Mouse (Mus musculus): ENCODE results near the gene Tlr4. TPM values are rescaled to one million over a fixed set of nuclear protein-coding genes. Genes with fewer than 3 reads are reported as not detected.

The Tlr4 gene
- total RNA-seq, 1 experiment from 2014 or later = 3.7 TPM

GRCm38 (mm10) chr4:66894547-66894946, 67.2 kb downstream of the Tlr4 start:
- no peak for ATAC-seq (replicated peaks; ENCODE audit: low read depth, poor library complexity, severe bottlenecking)

DNA sequence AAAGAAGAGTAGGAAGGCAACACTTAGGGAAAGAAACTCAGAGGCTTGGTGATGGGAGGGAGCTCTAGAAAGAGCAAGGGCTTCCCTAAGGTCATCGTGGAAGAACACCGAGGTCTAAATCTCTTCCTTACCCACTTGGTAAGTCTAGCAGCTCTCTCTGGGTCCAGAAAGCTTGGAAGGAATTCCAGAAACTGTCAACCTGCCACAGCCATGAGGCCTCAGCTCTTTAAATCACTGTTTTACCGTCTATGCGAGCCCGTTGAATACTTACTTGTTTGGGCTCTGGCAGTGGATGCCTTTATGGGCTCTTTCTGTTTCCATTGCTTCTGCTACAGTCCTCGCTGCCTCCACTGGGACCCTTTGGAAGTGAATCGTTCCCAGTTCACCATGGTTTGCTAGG, 67.6 kb downstream of the Tlr4 start:
- no peak for ATAC-seq (replicated peaks; ENCODE audit: low read depth, poor library complexity, severe bottlenecking)

DNA sequence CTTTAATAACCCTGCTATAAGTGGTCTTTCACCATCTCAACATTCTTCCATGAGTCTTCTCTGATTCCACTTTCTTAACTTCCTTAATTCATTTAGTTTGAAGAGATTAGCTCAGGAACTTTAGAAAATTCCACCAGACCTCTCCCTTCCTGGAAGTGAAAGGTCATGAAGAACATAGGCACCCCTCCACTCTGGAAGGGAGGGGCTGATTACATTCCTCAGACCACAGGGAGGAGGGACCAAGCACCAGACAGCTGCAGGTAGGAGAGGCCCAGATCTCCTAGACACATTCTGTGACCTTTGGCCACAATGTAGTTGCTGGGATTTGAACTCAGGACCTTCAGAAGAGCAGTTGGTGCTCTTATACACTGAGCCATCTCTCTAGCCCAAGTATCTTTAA, 72.7 kb downstream of the Tlr4 start:
- ATAC-seq (replicated peaks; ENCODE audit: low read depth, poor library complexity, severe bottlenecking) = no peak

GRCm38 (mm10) chr4:66901498-66901897, 74.1 kb downstream of the Tlr4 start:
- no peak for ATAC-seq (replicated peaks; ENCODE audit: low read depth, poor library complexity, severe bottlenecking)

- no peak for ATAC-seq (replicated peaks; ENCODE audit: low read depth, poor library complexity, severe bottlenecking)
Observed at GRCm38 (mm10) chr4:66908376-66908775, 81.0 kb downstream of the Tlr4 start.

- ATAC-seq (replicated peaks; ENCODE audit: low read depth, poor library complexity, severe bottlenecking) = no peak
Observed at GRCm38 (mm10) chr4:66919630-66920372, 92.4 kb downstream of the Tlr4 start.

DNA sequence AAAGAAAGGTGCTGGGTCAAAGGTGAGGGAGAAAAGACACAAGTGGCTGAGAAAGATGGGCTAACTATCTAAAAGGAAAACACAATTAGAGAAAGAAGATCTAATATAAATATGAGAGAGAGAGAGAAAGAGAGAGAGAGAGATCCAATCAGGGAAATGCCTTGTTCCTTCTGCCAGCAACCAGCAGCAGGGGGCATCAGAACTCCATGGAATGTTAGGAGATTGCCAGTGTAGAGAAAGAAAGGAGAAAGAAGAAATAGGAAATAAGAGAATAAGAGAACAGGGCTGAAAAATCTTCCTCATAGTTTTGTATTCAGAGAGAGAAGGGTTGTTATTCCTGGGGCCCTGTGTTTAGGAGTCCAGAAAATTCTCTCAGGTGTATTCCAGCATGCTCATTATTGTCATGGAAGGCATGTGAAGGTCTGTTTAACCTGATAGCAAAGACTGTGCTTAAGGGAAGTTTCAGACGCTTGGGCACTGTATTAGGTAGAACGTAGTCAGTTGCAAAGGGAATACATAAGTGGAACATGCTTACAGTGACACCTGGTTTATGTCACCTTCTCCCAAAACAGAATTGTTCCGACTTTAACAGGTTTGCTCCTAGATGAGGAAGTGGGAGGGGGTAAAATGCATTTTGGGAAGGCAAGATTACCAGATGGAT, 96.4 kb downstream of the Tlr4 start:
- ATAC-seq (replicated peaks; ENCODE audit: low read depth, poor library complexity, severe bottlenecking) = no peak

- ATAC-seq (replicated peaks; ENCODE audit: low read depth, poor library complexity, severe bottlenecking) = no peak
Observed at GRCm38 (mm10) chr4:66926066-66926465, 98.7 kb downstream of the Tlr4 start.

DNA sequence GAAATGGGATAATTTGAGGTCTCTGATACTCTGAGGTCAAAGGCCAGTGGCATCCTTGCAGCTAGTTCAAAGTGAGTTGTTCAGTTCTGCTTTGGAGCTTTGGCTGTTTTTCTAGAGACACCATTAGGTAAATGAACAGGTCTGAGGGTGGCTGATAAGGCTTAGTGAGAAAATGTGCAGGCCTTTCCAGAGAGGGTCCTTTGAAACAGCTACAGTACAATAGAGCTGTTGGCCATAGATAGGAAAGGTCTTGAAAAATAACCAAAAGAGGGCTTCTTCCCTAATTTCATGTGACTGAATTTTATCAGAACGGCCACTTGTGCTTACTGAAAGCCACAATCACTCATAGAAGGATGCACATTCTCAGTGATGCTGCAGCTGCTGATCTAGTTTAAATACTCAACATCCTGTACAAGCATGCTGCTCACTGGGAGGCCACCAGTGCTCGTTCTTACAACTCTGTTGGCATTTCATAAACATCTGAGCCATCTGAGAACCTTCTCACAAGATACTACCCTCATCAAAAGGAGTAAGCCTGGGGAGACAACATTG, 100.2 kb downstream of the Tlr4 start:
- ATAC-seq (replicated peaks; ENCODE audit: low read depth, poor library complexity, severe bottlenecking) = peak; percentile 95

DNA sequence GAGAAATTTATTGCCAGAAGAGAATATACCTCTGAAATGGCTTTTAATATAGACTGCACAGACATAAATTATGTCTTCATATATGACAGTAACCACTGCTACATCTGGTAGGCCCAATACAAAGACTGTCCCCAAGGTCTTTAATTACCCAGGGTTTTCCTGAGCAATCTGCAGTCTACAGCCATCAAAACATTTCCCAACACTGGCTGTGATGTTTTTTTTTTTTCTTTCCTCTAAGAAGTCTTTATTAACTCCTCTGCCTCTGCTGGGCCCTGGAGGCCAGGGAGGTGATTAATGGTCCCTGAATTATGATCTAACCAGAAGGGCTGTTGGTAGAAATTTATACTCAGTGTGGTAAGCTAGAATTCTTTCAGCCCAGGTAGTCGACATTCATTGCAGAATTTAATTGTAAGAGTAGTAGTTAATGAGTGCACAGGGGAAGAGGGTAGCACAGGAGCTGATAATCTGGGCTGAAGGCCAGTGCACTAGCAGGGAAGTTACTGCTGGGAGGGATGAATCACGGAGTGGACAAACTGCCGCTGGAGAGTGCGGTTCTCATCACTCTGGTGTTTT, 111.2 kb downstream of the Tlr4 start:
- ATAC-seq (replicated peaks; ENCODE audit: low read depth, poor library complexity, severe bottlenecking) = no peak

GRCm38 (mm10) chr4:66941894-66942293, 114.5 kb downstream of the Tlr4 start:
- ATAC-seq (replicated peaks; ENCODE audit: low read depth, poor library complexity, severe bottlenecking) = no peak

DNA sequence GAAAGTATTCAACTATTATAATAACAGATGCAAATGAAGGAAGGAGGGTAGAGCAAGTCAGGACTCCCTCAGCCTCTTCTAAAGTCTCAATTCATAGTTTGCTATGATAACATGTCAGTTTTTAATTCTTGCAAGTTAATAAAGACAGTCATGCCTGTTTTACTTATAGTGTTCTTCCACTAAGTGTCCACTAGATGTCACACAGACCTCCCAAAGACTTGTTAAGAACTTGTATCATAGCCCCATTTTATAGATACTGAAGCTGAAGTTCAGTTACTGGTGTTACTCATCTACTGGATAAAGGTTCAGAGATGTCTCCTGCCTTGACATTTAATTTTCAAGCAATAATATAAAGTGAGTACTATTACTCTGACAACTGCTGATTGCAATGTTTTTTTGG, 116.3 kb downstream of the Tlr4 start:
- ATAC-seq (replicated peaks; ENCODE audit: low read depth, poor library complexity, severe bottlenecking) = 0 out of 2 replicates have a peak, but pooled peaks have one; percentile 50

- ATAC-seq (replicated peaks; ENCODE audit: low read depth, poor library complexity, severe bottlenecking) = no peak
Observed at GRCm38 (mm10) chr4:66947657-66948056, 120.3 kb downstream of the Tlr4 start.

DNA sequence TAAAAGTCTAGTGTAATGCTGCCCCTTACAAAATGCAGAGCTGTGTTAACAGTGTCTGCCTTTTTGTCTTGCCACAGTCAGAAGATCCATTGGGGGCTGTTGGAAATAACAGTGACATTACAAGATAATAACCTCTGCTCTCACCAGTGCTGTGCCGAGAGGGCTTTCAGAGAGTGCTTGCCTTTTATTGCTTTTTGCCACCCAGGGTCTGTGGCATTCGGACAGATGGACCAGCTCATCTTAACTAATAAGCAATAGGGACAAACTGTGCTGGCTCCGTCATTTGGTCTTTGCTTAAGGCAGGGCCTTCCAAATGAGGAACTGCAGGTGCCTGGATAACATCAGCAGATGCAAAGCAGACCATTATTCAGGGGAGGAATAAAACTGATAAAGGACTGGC, 147.5 kb downstream of the Tlr4 start:
- no peak for ATAC-seq (replicated peaks; ENCODE audit: low read depth, poor library complexity, severe bottlenecking)
